Mouse (Mus musculus) activated CD4-positive, CD25-positive, alpha-beta regulatory T cell, adult 4 months (primary cell): Measurements from ENCODE around the gene Atf6b. TPM values are rescaled to one million over a fixed set of nuclear protein-coding genes. Genes with fewer than 3 reads are reported as not detected.

Experiments
- ATAC-seq: one replicate; pipeline ENCODE4 v1.8.0; 2017
- polyA plus RNA-seq, 2 experiments: library from polyadenylated mRNA; unstranded; fragments of 100-300 nt; shearing (Covaris generic); gene quantifications; one replicate each; pipeline ENCODE4 v1.2.1; 2017

Gene Atf6b
- polyA plus RNA-seq, 2 experiments from 2014 or later = 15.6 to 26.7 TPM

DNA sequence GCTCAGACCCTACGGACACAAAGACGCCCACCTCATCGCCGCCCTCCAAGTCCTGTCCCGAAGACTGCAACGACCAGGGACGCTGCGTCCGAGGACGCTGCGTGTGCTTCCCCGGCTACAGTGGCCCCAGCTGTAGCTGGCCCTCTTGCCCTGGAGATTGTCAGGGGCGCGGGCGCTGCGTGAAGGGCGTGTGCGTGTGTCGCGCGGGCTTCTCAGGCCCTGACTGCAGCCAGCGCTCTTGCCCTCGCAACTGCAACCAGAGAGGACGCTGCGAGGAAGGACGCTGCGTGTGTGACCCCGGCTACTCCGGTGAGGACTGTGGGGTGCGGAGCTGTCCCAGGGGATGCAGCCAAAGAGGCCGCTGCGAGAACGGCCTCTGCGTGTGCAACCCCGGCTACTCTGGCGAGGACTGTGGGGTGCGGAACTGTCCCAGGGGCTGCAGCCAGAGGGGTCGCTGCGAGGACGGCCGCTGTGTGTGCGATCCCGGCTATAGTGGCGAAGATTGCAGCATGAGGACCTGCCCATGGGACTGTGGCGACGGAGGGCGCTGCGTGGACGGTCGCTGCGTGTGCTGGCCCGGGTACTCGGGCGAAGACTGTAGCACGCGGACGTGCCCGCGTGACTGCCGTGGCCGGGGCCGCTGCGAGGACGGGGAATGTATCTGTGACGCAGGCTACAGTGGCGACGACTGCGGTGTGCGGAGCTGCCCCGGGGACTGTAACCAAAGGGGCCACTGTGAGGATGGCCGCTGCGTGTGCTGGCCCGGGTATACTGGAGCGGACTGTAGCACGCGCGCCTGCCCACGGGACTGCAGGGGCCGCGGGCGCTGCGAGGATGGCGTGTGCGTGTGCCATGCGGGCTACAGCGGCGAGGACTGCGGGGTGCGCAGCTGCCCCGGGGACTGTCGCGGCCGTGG is 24.5 kb downstream of the Atf6b start:
- ATAC-seq = no peak

DNA sequence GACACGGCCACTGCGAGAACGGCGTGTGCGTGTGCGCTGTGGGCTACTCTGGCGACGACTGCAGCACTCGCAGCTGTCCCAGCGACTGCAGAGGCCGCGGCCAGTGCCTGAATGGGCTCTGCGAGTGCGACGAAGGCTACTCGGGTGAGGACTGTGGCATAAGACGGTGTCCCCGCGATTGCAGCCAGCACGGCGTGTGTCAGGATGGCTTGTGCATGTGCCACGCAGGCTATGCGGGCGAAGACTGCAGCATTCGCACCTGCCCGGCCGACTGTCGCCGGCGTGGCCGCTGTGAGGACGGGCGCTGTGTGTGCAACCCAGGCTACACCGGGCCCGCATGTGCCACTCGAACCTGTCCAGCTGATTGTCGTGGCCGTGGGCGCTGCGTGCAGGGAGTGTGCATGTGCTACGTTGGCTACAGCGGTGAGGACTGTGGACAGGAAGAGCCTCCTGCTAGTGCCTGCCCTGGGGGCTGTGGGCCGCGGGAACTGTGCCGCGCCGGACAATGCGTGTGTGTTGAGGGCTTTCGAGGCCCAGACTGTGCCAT is 25.4 kb downstream of the Atf6b start:
- ATAC-seq = no peak

DNA sequence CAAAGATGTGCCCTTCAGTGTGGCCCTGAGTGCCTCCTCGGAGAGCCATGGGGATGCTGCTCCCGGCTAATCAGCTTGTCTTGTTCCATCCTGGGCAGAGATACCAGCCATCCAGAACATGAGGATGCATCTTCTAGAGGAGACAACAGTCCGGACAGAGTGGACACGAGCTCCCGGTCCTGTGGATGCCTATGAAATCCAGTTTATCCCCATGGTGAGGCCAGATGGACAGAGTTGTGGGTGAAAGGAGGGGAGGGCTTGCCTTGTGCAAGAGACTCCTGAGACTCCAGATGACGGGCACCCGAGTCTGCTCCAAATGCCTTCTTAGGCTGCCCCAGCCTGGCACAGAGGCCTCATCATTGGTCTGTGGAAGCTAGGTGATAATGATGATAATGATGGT is 26.2 kb downstream of the Atf6b start:
- no peak for ATAC-seq

DNA sequence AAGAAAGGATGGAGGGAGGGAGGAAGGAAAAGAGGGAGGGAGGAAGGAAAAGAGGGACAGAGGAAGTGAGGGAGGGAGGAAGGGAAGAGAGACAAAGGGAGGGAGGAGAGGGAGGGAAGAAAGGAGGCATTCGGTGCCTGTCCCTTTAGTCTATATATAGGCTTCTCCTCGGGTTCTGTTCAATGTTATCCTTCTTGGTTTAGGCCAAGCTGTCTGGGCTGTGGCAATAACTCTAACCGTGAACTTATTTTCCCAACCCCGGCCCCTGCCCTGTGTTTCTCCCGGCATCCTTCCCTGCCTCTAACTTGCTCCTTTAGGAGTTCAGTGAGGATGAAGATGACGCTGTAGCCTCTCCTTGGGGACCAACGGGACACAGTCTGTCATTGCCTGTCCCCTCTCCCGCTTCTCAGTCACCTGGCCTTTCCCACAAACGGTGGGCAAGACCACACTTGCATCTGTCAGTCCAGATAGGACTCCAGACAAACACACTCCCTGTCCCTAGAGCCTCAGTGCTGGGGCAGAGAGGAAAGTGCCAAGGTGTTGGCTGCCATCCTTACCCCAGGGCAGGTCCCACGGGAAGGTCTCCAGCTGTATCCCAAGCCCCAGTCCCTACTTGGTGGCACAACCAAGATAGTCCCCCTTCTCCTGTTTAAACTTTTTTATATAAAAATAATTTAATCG is 27.7 kb downstream of the Atf6b start:
- no peak for ATAC-seq

DNA sequence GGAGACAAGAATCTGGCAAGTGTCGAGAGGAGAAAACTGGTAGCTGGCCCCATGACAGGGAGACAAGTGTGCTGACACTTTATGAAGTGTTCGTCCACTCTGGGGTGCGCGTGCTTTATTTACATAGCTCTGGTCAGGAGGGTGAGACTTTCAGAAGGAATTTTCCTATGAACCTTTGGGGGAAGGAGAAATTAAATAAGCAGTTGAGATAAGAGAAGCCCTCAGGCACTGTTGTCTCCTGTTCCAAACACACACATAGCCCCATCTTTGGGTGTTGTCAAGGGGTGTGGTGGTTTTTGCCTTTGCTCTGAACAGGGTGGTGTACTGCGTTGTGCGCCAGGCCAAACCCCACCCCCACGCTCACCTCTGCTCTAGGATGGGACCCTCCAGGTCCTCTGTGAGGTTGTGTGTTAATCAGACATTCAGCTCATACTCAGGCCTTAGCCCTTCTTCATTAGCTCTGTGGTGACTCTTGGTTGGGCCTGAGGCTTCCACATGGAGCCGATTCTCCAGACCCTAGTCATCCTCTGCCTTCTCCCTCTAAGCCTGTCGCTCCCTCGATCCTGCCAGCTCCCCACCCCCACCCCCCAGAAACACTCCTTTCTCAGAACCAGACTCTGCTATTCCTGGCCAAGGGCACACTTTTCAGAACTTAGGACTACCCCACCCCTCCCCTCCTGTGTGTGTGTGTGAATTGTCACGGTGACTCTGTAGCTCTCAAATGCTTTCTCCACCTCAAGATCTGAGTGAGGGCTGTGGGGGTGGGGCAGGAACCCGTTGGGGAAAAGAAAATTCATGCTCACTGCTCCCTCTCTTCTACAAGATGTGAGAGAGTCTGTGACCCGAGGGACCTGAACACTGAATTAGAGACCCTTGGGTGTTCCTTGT is 28.5 kb downstream of the Atf6b start:
- ATAC-seq = no peak

DNA sequence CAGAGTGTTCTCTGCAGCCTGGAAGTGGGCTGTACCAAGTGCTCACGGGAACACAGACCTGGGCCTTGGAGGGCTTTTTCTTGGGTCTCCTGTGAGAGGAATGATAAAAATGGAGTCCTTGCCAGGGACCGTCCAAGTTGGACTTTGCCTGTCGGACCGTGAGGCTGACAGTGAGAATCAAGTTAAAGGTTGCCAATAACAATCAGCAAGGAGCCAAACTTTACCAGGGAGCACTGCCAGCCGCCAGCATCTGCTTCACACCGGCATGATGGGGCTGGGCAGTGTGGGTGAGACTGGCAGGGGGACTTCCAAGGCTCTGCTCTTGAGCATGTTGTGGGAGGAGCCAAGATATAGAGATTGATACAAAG is 29.1 kb downstream of the Atf6b start:
- no peak for ATAC-seq

DNA sequence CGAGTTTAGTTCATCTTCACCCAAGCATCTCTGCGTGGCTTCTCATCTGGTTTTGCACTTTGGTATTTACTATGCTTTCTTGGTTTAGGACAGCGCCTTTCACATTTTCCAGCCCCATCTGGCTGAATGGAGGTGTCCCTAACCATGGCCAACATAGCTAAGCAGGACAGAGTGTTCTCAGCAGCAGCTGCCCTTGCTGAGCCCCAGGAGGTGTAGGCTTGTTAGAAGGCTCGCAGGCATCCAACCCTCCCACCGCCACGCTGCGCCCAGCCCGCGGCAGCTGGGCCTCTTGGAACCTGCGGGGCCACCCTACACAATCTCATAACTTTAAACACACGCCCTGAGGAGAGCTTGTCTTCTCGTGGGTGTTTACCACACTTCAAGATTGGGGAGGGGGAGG is 29.7 kb downstream of the Atf6b start:
- ATAC-seq = no peak

DNA sequence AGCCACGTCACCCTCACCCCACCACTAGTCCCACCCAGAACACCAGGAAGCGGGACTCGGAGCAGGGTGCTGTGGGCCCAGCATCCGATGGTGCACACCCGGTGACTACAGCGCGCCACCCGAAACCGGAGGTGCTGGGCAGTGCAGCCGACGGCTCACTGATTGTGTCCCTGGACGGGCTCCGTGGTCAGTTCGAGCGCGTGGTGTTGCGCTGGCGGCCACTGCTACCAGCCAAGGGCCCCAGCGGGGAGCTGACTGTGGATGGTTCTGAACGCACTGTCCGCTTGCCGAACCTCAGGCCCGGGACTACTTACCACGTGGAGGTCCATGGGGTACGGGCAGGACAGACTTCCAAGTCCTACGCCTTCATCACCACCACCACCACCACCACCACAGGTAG is 33.2 kb downstream of the Atf6b start:
- ATAC-seq = no peak

DNA sequence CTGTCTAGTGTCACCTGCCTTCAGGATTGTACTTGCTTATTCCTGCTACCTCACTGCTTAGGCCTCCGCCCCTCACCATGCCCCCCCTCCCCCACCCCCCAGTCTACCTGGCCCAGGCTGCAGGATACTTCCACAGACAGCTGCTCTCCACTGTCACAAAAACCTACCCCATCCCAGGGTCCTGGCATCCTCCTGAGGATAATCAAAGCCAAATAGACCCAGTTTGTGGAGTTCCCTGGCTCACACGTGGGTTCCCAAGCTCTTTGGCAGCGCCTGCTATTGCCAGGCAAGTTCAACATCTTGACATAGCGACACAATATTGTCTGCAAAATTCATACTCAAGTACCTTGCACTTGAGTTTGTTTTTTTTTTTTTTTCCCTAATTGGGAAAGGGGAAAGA is 33.7 kb downstream of the Atf6b start:
- no peak for ATAC-seq

DNA sequence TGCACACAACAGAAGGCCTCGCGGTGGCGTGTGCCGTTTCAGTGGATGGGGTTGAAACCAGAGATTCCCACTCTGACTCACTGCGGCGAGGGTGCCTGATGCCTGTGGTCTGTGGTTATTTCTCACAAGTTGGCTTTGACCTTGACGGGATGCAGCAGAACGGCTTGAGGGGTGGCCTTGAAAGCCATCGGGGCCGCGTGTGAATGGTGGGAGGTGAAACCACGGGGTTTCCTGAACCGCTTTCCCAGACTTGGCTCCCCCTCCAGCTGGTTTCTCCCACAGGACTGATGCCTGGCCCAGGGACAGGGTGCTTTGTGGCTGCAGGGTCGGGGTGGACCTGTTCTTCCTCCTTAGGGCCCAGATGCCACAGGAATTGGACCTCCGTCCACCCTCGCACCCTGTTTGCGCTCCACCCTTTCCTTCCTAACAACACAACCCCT is 34.2 kb downstream of the Atf6b start:
- ATAC-seq = no peak

DNA sequence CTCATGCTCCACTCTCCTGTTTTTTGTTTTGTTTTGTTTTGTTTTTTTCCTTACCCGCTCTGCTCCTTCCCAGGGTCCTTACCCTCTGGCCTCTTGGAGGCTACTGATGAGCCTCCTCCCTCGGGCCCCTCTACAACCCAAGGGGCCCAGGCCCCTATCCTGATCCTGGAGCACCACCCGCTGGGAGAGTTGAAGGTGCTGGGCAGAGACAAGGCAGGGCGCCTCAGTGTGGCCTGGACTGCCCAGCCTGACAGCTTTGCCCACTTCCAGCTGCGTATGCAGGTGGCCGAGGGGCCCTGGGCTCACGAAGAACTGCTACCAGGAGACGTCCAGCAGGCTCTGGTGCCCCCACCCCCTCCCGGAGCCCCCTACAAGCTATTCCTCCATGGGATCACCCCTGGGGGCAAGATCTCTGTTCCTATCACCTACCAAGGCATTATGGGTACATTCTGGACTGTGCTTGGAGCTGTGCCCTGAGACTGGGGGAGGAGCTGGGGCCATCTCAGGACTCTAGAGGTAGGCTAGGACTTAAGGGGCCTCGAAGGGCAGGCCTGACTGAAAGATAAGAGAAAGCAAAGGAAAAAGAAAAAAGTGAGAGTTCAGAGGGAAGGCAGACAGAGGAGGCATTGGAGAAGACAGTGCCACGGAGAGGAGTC is 35.1 kb downstream of the Atf6b start:
- ATAC-seq = no peak

DNA sequence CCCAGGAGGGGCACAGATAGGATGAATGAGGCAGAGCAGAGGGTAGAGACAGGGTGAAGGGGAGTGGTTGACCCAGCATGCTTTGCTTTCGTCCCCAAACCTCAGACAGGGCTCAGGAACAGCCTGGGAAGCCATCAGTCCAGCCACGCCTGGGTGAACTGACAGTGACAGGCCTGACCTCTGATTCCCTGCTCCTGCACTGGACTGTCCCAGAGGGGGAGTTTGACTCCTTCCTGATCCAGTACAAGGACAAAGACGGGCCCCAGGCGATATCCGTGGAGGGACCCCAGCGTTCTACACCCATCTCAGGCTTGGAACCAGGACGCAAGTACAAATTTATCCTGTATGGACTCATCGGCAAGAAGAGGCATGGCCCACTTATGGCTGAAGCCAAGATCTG is 36.2 kb downstream of the Atf6b start:
- ATAC-seq = no peak

DNA sequence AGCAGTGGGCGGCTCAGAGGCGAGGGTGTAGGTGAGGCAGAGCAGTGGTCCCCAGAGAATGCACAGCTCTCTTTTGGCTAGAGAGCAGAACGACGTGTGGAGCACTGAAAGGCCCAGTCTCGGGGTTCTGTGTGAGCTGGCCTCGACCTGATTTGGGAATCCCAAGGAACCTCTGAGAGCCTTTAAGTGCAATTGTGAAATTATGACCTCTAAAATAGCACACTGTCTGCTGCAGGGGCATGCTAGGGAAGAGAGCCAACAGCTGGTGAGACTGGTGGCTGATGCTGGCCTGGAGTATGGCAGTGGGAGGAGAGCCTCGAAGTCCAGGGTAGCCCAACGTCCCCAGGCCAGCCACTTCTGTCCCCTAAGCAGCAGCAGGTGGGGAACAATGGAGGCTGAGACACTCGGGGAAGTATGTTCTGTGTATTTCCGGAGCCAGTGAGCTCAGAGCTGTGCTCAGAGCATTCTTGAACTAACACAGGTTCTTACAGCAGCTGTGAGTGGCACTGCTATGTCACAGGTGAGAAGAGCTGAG is 36.8 kb downstream of the Atf6b start:
- no peak for ATAC-seq

DNA sequence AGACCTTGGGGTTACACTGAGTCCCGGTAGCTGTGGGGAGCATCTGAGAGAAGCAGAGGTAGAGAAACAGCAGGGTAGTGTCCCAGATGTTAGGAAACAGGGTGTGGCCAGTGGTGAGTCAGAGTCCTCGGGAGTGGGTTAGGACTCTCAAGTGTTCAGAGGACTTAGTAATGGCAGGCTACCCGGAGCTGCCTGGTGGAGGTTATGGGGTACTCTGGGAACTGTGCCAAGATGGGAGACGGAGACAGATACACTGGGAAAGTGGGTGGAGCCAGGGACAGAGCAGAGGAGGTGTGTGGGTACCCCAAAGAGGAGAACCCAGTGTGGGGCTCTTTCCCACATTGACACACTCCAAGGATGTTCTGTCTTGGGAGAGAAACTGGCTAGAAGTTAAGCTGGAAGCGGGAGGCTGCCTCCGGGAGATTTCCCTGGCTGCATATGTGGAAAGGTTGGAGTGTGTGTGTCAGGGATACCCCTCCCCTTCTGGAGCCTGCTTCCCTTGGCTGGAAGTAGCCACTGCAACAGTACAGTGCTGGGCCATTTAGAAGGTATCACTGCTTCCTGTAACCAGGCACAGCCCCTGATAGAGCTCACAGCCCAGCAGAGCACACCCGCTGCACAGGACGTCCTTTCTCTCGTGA is 37.4 kb downstream of the Atf6b start:
- ATAC-seq = no peak

DNA sequence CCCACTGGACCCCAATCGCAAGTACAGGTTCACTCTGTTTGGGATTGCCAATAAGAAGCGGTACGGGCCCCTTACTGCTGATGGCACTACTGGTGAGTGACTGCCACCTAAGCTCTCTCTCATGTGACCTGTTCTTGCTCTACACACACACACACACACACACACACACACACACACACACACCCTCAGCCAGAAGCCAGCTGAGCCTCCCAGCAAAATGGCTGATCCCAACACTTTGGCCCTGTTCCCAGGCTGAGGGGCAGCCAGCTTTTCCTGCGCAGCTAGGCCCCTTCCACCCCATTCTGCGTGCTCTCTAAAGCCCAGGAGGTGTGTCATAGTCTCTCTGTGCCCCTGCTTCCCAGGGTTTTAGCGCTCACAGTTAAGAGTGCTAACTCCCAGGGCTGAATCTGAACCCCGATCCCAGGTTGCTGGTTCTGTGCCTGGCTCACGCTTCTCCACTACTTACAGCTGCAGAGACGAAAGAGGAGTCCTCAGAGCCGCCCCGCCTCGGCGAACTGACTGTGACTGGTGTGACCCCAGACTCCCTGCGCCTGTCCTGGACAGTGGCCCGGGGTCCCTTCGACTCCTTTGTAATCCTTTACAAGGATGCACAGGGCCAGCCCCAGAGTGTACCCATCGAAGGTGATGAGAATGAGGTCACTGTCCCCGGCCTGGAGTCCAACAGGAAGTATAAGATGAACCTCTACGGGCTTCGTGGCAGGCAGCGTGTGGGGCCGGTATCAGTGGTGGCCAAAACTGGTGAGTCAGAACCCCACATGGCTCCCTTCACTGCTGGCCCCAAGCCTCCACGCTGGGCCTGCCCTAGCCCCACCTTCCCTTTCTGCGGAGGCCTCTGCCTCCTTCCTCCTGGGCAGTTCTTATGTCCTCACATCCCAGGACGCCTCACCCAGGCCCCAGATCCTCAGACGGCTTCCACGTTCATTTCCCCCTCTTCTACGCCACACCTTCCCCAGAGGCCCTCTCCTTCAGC is 38.5 kb downstream of the Atf6b start:
- no peak for ATAC-seq

DNA sequence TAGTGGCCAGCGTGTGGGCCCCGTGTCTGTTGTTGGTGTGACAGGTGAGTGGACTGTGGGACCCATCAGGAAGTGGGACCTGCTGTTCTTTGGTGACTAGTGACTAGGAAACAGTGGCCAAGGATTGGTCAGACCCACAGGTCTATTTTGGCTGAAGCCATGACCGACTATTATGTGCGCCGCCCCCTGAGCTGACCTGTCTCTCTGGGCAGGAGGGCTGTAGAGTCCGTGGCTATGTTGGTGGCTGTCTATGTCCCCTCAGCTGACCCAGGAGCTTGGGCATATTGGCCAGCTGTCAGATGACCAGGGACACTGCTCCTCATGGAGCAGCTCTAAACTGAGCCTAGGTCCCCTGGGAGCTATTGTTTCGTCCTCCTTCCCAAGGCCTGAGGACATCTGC is 41.9 kb downstream of the Atf6b start:
- no peak for ATAC-seq

DNA sequence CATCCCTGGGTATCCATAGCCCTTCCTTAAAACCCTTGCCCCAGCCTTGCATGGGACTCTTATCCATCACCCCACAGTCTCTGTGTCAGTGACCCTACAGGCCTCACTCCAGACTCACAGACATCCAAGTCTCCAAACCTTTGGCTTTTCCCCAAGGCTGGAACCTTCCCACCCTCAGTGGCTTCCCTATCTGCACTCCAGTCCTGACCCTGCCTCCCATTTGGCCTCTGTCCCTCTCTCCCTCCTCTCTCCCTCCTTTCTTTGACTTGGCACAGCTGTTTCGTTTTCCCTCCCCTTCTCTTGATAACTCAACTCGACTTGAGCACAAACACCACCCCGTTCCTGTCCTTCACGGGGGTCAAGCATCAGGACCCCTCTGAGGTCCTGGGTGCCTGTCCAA is 43.5 kb downstream of the Atf6b start:
- no peak for ATAC-seq

DNA sequence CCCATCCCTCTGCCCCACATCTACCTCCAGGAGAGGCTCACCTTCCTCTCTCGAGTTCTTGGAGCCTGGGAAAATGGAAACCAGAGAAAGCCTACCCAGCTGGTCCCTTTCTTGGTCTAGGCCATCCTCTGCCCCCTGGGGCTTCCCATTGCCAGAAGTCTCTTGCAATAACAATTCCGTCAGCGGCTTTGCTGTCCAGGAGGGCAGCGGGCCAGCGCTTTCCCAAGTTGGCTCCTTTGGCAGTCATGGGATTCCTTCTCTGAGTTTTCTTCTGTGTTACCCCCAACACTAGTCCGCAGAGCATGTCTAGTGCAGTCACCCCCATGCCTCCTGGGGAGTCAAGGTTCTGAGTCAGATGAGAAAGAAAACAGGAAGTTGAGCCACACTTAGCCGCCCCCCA is 46.0 kb downstream of the Atf6b start:
- ATAC-seq = no peak

DNA sequence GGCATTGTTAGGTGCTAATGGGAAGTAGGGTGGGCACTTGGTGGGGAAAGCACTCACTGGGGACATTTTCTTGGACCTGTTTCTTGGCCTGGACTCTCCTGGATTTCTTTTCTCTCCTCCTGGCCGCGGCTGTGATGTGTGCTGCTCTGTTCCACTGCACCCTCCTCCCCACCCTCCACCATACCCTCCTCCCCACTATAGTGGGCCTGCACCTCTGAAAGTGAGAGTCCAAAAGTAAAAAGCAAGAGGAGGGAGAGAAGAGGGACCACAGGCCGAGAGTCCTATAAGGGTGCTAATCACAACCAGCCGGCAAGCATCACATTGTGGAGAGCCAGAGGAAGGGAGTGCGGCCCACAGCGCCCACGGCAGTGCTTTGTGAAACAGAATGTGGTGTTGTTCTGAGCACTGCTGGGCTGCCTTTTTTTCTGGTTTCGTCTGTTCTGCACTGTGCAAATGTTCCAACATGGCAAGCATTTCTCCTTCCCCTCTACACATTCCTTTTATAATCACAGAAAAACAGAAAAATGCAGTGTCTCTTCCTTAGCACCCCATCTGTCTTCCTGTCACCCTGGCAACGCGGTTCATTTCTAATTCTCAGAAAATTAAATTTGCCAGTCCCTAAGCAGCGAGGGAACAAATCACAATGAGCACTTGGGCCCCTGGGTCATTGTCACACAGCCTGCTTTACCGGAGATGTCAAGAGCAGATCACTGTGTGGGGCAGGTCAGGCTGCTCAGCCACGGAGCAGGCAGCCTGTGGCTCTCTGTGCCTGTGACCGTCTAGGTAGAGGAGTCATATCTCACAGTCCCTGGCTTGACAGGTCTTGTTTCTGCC is 52.8 kb downstream of the Atf6b start:
- no peak for ATAC-seq
